Mouse (Mus musculus) right cerebral cortex, postnatal 14 days (tissue): ENCODE data around the gene Fcgbp.
A peak's percentile ranks its signal among the peaks of the same experiment; 100 is the strongest.
"Not testable (repeated sequence)": the region's sequence is repeated elsewhere in the genome, so short reads cannot be mapped to it uniquely, and the experiment has no call there.

ENCODE experiments used
- DNase-seq: peaks from one replicate; pipeline ENCODE4 v3.0.0; 2022

Fcgbp gene

GRCm38 (mm10) chr7:28151584-28152221 is 80.7 kb downstream of the Fcgbp start:
- peak; percentile 68 for DNase-seq

GRCm38 (mm10) chr7:28153595-28153994 is 82.6 kb downstream of the Fcgbp start:
- not testable (repeated sequence) for DNase-seq

GRCm38 (mm10) chr7:28159292-28159691 is 88.3 kb downstream of the Fcgbp start:
- no peak for DNase-seq

GRCm38 (mm10) chr7:28159893-28160292 is 88.9 kb downstream of the Fcgbp start:
- DNase-seq: no peak

DNA sequence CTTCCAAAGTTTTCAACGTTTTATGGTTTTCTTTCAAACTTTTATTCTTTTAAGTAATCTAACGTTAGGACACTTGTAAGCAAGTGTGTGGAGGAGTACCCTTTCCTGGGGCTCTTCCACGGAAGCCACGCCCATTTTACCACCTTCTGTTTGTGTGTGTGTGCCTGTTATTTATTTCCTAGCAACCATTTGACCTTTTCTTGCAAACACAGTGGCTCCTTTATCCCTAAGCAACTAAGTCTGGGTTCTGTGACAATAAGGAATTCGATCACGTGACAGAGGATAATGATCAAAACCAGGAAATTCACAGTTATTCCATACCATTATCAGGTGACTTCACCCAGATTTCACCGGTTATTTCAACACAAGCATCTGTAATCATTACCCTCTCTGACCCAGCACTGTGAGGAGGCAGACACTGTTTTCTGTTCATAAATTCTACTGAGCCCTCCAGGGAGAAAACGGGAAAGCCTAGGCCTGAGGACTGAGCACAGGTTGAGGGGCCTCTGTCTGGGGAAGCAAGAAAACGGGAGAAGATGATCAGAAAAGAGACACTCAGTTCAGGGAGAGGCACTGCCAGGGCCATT is 90.2 kb downstream of the Fcgbp start:
- DNase-seq: no peak

DNA sequence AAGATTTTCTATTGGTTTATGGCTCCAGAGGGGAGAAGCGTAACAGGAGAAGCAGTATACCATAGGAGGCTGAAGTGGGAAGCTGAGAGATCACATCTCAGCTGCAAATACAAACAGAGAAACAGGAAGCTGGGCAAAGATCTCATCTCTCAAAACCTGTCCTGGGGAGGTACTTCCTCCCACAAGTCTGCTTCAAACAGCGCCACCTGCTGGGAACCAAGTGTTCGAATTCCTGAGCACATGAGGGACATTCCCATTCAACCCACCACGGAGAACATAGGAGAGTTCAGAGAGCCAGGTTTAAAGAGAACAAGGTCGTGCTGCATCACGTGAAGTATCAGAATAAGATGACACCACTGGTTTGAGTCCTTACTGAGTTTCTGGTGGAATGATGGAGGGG is 94.4 kb downstream of the Fcgbp start:
- no peak for DNase-seq

DNA sequence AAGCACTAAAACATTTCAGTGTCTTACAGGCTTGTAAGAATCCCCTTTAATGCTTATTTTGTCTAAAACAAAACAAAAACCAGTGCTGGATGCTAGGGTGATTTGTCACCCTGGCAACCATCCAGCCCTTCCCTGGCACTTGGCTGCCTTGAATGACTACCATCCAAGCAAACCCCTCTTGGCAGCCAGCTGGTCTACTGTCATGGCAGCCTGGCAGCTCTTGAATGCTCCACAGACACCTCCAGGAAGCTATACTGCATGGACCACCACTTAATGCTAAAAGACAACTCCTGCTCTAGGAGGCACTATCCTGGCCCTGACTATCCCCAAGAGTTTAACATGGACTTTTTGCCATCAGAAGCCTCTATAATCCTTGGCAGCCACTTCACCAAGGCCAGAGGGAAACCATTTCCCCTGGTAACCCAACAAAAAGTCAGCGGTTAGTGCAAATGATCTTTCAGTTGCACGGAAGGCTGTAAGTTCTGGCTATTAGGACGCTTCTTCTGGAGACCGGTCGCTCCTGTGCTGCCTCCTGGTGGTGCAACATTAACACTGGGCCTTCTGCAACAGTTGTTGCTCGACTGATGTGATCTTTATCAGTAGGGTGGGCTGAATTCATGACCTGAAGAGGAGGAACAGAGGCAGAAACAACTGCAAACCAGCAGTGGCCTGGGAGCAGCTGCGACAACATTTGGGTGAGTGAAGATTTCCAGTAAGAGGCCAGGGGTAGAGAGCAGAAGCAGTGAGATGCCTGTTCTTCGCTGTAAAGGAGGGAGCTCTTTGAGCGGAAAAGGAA is 97.5 kb downstream of the Fcgbp start:
- peak; percentile 74 for DNase-seq

- peak; percentile 91 for DNase-seq
These were observed 98.7 kb downstream of the Fcgbp start, which contains the start of gene Fbl for GRCm38 (mm10) chr7:28169489-28170422. Gene Fbl (plus strand): TSS chr7:28169710.
